Mouse (Mus musculus) frontal cortex, postnatal 36 days (tissue): ENCODE measurements at regions not wholly inside any gene's neighbourhood (a gene's known extent, or its start where the extent isn't known, plus 50 kb on each side); places are given as distances from the start of the nearest gene placed in this dataset.

Experiments
- DNase-seq, 2 experiments: peaks; one replicate each; pipeline ENCODE4 v3.0.0; 2022; ENCODE audit warnings: low spot score in 2 of 2

DNA sequence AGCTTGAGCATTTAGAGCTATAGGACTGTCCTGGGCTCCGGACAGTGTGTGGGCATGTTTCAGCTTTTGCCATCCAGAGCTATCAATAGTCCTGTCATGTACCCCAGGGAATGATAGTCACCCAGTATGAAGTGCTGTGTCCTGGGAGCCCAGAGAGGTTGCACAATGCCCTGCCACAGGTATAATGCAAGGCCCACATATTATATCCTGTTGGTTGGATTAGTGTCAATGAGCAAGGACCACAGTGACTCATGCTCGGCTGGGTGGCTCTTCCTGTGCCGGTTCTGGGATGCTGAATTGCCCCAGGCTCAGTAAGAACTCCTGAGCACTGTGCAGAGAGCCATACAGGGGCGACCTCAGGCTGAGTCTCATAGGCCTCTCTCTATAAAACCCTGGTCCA lies 54.5 kb upstream of the Ccnd1 start:
- DNase-seq: no peak

GRCm38 (mm10) chr7:144993566-144993965 lies 53.8 kb upstream of the Ccnd1 start:
- peak in 1 of 2 experiments; percentile 4 for DNase-seq

DNA sequence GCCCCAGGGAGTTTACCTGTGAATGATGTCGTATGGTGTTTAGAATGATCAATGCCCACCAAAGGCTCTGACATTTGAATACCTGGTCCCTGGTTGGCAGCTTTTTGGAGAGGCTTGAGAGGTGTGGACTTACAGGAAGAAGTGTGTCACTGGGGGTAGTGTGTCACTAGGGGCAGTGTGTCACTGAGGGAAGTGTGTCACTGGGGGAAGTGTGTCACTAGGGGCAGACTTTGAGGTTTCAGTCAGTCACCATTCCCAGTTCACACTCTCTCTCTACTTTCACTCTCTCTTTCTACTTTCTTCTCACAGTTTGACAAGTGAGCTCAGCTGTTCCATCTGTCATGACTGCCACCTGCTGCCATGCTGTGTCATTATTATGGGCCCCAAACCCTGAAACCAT lies 52.0 kb upstream of the Ccnd1 start:
- no peak for DNase-seq
